Mouse (Mus musculus): ENCODE results near the gene Ick.
"Not testable (repeated sequence)": the region's sequence is repeated elsewhere in the genome, so short reads cannot be mapped to it uniquely, and the experiment has no call there.

Gene Ick

GRCm38 (mm10) chr9:78105501-78105932 lies 3.5 kb upstream of the Ick start:
- DNase-seq = peak; percentile 80

DNA sequence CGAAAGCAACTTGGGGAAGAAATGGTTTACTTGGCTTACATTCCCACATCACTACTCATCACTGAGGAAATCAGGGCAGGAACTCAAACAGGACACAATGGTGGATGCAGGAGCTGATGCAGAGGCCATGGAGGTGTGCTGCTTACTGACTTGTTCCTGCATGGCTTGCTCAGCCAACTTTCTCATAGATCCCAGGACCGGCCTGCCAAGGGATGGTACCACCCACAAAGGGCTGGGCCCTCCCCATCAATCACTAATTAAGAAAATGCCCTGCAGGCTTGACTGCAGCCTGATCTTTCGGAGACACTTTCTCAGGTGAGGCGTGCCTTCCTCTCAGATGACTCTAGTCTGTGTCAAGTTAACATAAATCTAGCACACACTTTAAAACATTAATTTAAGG lies 2.2 kb upstream of the Ick start:
- DNase-seq = peak; percentile 78

GRCm38 (mm10) chr9:78107582-78107911 lies 1.4 kb upstream of the Ick start:
- no peak for DNase-seq

DNA sequence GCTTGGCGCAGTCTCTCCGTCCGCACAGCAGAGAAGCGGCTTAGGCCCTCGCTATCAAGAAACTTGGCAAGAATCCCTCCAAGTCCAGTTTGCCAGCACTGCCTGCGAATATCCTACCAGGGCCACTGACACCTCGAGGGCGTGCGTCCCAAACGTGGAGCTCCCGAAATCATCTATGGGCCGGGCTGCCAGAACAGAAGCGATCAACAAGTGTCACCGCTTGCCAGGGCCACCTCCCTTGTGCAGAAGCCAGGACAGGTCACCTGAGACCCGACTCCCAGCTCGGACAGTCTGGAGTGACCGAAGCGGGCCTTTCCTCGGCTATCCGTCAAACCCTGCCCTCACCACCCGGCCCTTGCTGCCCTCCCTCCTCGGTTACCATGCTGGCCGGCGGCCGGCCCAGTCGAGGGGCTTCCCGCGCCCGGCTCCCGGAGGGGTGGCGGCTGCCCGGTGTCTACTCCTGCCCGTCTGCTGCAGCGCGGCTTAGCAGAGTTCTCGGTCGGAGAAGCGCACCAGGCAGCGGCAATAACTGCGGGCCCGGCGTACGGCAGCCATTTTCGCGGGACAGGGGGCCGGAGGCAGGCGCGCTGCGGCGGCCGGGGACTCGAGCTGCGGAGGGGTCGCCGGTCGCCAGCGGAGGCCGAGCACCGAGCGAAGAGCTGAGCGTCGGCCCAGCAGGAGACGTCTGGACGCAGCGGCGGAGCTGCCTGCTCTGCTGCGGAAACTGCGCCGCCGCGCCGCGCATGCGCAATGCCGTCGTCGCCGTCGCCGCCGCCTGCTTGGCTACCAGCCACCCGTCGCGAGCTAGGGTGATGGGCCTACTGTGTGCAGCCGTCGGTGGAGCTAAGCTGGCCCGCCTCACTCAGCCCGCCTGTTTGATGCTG lies 838 bp upstream of the Ick start:
- peak; percentile 92 for DNase-seq

GRCm38 (mm10) chr9:78109656-78110055 lies 664 bp downstream of the Ick start:
- no peak for DNase-seq

- DNase-seq = no peak
Measured at GRCm38 (mm10) chr9:78111456-78111855, 2.5 kb downstream of the Ick start.

GRCm38 (mm10) chr9:78112770-78113537 lies 4.0 kb downstream of the Ick start:
- DNase-seq = peak; percentile 93

DNA sequence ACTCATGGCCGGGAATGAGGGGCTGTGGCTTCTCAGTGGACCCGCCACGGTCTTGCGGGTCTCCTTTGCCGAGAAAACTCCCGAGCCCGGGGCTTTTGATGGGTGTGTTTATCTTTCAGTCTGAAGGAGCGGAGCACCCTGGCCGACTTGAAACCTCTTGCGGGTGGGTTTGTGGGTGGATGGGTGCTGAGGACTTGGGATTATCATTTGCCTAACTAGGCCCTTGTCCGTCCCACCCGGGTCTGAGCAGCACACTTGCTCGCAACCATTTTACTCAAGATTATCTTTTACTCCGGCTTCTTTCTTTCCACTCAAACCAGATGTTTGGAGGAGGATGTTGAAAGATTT lies 4.5 kb downstream of the Ick start:
- DNase-seq = peak; percentile 61

DNA sequence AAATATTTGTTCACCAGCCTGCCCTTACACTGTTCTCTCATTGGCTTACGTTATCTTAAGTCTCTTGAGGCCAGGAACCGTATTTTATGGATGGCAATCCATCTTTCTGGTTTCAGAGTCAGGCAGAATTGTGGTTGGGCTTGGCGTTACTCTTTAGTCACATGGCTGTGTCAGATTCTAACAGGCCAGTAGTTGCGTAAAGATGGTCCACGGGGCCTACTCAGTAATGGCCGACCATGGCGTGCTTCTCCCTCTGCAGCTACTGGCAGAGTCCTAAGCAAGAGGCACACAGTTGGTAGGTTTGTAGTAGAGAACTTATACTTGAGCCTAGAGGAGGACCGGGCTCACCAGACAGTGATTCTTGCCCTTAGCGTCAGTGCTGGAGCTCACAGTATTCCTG lies 6.8 kb downstream of the Ick start:
- no peak for DNase-seq

DNA sequence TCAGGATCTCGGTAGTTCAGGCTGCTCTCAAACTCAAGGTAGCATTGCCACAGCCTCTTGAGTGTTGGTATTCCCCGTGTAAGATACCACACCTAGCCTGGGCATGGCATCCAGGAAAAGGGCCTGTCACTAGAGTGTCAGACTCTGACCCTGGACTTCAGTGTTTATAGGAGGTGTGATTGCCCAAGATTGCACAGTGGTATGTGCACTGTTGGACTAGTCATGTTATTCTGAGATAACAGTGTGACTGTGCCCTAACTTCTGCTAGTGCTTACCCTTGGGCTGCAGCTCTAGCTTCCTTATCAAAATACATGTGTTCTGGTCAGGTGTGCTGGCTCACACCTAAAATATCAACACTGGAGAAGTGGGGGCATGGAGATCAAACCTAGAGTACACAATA lies 8.7 kb downstream of the Ick start:
- DNase-seq = no peak

GRCm38 (mm10) chr9:78121358-78121757 lies 12.4 kb downstream of the Ick start:
- DNase-seq = no peak

- no peak for DNase-seq
Measured at GRCm38 (mm10) chr9:78121985-78122384, 13.0 kb downstream of the Ick start.

GRCm38 (mm10) chr9:78122939-78123712 lies 14.1 kb downstream of the Ick start:
- DNase-seq = no peak

DNA sequence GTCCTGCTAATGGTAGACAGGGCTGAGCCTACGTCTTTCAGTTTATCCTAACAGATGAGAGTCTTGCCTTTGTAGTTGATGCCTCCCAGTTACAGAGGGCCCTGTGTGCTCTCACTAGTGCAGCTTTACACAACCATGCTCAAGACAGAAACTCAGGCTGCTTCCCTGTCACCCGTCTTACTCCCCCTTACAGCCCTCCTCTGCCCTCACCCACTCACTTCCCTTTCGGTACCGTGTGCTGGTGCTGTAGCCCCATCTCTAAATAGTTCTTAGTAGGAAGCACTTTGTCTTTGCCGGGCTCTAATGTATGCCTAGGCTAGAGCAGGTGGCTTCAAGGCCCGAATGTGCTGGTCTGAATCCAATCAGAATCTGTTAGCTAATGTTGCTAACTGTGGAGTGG lies 15.3 kb downstream of the Ick start:
- no peak for DNase-seq

DNA sequence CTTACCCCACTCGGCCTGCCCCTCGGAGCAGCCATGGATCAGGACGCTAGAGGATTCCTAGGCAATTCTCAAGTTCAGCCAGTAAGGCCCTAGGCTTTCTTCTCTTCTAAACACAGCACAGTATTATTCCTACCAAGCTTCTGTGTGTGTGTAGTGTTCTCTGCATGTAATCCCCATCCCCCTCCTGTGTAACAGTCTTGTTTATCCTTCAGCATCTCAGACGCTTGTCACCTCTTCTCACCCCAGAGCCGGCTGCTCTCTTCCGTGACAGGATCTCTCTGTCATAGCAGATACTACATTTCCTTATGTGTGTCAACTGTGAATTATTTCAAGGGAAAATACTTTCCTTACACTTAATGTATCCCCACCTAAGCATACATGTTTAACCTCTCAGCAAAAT lies 17.0 kb downstream of the Ick start:
- no peak for DNase-seq

DNA sequence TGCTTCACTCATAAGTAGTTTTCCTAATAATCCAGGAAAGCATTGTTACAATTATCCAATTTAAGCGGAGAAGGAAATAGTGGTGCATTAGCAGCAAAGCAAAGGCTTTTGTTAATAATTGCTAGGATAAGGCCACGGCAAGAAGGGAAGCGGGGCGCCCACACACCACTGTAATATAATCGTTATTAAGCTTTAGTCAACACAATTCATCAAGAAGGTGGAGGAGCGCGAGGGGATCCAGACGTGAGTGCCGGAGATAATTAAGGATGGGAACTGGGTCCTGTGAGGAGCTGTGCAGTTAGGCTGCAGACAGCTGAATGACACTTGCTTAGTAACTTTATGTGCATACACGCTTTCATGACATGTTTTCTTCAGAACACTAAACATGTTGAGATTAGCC lies 17.7 kb downstream of the Ick start:
- no peak for DNase-seq

GRCm38 (mm10) chr9:78135658-78136057 lies 26.7 kb downstream of the Ick start:
- DNase-seq = no peak

GRCm38 (mm10) chr9:78138044-78138676 lies 29.2 kb downstream of the Ick start:
- DNase-seq = no peak

GRCm38 (mm10) chr9:78139463-78139862 lies 30.5 kb downstream of the Ick start:
- no peak for DNase-seq

DNA sequence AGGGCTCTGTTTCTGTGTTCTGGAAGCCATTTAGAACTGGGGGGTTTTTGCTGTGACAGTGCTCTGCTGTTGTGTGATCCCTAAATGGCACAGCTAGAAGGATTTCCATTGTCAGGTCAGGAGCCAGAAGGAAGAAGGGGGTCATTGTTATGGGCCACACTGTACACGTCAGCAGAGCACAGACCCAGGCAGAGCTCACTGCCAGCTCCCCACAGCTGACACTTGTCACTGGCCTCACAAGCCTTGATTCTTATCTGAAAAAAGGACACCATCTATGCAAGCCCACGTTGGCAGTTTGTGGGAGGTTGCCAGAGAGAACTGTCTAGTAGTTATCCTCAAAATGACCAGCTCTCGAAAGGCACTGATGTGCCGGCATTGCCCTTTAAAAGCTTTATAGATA lies 37.1 kb downstream of the Ick start:
- no peak for DNase-seq

- DNase-seq = no peak
Measured at GRCm38 (mm10) chr9:78146627-78147026, 37.6 kb downstream of the Ick start.

GRCm38 (mm10) chr9:78148149-78148548 lies 39.2 kb downstream of the Ick start:
- DNase-seq = no peak

GRCm38 (mm10) chr9:78149770-78150169 lies 40.8 kb downstream of the Ick start:
- DNase-seq = not testable (repeated sequence)

All from liver (tissue).